Mouse (Mus musculus): ENCODE measurements at regions not wholly inside any gene's neighbourhood (a gene's known extent, or its start where the extent isn't known, plus 50 kb on each side); places are given as distances from the start of the nearest gene placed in this dataset.

DNA sequence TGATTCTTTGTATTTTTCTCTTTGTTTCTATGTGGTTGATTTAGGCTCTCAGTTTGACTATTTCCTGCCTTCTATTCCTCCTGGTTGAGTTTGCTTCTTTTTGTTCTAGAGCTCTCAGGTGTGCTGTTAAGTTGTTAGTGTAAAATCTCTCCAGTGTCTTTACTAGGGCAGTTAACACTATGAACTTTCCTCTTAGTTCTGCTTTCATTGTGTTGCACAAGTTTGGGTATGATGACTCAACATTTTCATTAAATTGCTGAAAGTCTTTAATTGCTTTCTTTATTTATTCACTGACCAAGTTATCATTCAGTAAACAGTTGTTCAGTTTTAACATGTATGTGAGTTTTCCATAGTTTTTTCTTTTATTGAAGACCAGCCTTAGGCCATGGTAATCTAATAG lies 772.9 kb upstream of the Marcks start:
- H3K27me3 ChIP-seq (ENCODE audit: insufficient read depth, low read length) = no peaks in the 10 kb centered on the region
- no peak for DNase-seq (ENCODE audit: low spot score)

DNA sequence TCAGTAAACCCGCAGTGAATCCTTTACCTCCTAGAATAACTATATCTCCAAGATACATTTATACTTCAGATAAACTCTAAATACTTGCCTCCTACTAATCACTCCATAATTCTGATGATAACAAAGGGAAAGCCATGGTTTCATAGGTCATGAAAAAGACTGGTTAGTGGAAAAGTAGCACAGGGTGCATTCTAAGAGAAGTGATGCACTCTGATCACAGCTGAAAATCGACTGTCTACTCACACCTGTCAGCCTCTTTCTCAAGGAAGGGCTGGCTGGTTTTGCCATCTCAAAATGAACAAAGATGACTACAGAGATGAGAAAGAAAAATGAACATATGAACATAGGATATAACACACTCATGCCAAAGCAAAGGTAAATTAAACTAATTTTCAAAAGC lies 769.6 kb upstream of the Marcks start:
- ATAC-seq (ENCODE audit: extremely low read depth, insufficient number of reproducible peaks, low FRiP score, poor library complexity, severe bottlenecking) = no peak
- no peaks in the 10 kb centered on the region for H3K36me3 ChIP-seq (replicated peaks)
- no peaks in the 10 kb centered on the region for H3K9me3 ChIP-seq (replicated peaks)
- H3K27me3 ChIP-seq (ENCODE audit: insufficient read depth, low read length) = no peaks in the 10 kb centered on the region
- no peak overlapping the region for H3K4me3 ChIP-seq (ENCODE audit: low read depth, low read length)
- H3K4me1 ChIP-seq (ENCODE audit: insufficient read depth, low read depth, low read length) = no peaks in the 10 kb centered on the region
- DNase-seq (ENCODE audit: low spot score) = no peak
- no peak for TF ChIP-seq TAL1 (conservative IDR thresholded peaks at IDR 0.05; ENCODE audit: low read depth, low read length)
- no peak for TF ChIP-seq GATA1 (IDR thresholded peaks at IDR 0.05; ENCODE audit: borderline replicate concordance, low read length)
- no peak for TF ChIP-seq POLR2AphosphoS5 (IDR thresholded peaks at IDR 0.05; ENCODE audit: insufficient replicate concordance, low read depth, low read length)
- no peak for TF ChIP-seq GATA2 (IDR thresholded peaks at IDR 0.05; ENCODE audit: borderline replicate concordance, low read depth, low read length)
- TF ChIP-seq CTCF (IDR thresholded peaks at IDR 0.05; ENCODE audit: low read depth, low read length) = no peak

More for the DNA sequence above, 772.9 kb upstream of the Marcks start:
- Histone ChIP-seq H3K4me3 (ENCODE audit: low read depth, low read length) (no peak overlapping the region), H3K9me3 (replicated peaks) (no peaks in the 10 kb centered on the region), H3K4me1 (ENCODE audit: insufficient read depth, low read depth, low read length) (no peaks in the 10 kb centered on the region), H3K36me3 (replicated peaks) (no peaks in the 10 kb centered on the region)
- ATAC-seq (ENCODE audit: extremely low read depth, insufficient number of reproducible peaks, low FRiP score, poor library complexity, severe bottlenecking) = no peak
- TF ChIP-seq TAL1 (conservative IDR thresholded peaks at IDR 0.05; ENCODE audit: low read depth, low read length) (no peak), CTCF (IDR thresholded peaks at IDR 0.05; ENCODE audit: low read depth, low read length) (no peak), POLR2AphosphoS5 (IDR thresholded peaks at IDR 0.05; ENCODE audit: insufficient replicate concordance, low read depth, low read length) (no peak), GATA2 (IDR thresholded peaks at IDR 0.05; ENCODE audit: borderline replicate concordance, low read depth, low read length) (no peak), GATA1 (IDR thresholded peaks at IDR 0.05; ENCODE audit: borderline replicate concordance, low read length) (no peak)

DNA sequence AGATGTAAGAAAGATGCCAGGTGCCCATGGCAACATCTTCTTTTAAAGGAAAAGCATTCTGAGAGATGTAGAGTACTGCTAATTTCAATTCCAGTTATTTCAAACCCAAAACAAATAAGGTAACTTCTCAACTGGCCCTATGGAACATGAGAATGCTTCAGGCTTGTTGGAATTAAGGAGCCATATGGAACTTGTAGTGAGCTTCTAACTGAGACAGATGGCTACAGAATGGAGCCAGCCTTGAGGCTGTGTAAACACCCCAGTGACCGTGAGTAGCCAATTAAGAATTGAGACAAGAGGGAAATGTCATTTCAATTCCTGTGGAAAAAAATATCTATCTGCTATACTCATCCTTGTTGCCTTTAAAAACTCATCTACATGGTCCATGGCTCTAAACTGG lies 769.0 kb upstream of the Marcks start:
- H3K4me1 ChIP-seq (ENCODE audit: insufficient read depth, low read depth, low read length) = no peaks in the 10 kb centered on the region
- no peaks in the 10 kb centered on the region for H3K27me3 ChIP-seq (ENCODE audit: insufficient read depth, low read length)
- H3K9me3 ChIP-seq (replicated peaks) = no peaks in the 10 kb centered on the region
- DNase-seq (ENCODE audit: low spot score) (no peak), ATAC-seq (ENCODE audit: extremely low read depth, insufficient number of reproducible peaks, low FRiP score, poor library complexity, severe bottlenecking) (no peak)
- H3K4me3 ChIP-seq (ENCODE audit: low read depth, low read length) = no peak overlapping the region
- H3K36me3 ChIP-seq (replicated peaks) = no peaks in the 10 kb centered on the region
- TF ChIP-seq CTCF (IDR thresholded peaks at IDR 0.05; ENCODE audit: low read depth, low read length) (no peak), POLR2AphosphoS5 (IDR thresholded peaks at IDR 0.05; ENCODE audit: insufficient replicate concordance, low read depth, low read length) (no peak), TAL1 (conservative IDR thresholded peaks at IDR 0.05; ENCODE audit: low read depth, low read length) (no peak)

DNA sequence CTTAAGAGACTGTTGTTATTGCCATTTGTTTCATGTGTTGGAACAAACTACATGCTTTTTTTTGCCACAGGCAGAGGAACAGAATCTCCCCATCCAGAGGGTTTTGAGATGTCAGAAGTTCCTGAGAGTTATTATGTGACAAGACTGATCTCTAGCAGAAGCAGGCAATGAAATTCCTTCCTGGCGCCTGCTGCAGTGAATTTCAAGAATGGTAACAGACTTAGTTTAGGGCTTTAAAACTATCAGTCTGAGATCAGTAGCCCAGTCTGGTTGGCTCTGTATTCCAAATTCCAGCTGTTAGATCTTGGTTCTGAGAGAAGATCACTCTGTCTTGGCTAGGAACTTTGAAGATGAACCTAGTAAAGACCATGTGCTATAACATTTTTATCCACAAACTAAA lies 749.2 kb upstream of the Marcks start:
- H3K27me3 ChIP-seq (ENCODE audit: insufficient read depth, low read length) = no peaks in the 10 kb centered on the region
- DNase-seq (ENCODE audit: low spot score) = no peak
- no peaks in the 10 kb centered on the region for H3K9me3 ChIP-seq (replicated peaks)
- TF ChIP-seq GATA1 (IDR thresholded peaks at IDR 0.05; ENCODE audit: borderline replicate concordance, low read length) (no peak), CTCF (IDR thresholded peaks at IDR 0.05; ENCODE audit: low read depth, low read length) (no peak), POLR2AphosphoS5 (IDR thresholded peaks at IDR 0.05; ENCODE audit: insufficient replicate concordance, low read depth, low read length) (no peak), TAL1 (conservative IDR thresholded peaks at IDR 0.05; ENCODE audit: low read depth, low read length) (no peak), GATA2 (IDR thresholded peaks at IDR 0.05; ENCODE audit: borderline replicate concordance, low read depth, low read length) (no peak)
- H3K36me3 ChIP-seq (replicated peaks) = no peaks in the 10 kb centered on the region
- no peak for ATAC-seq (ENCODE audit: extremely low read depth, insufficient number of reproducible peaks, low FRiP score, poor library complexity, severe bottlenecking)
- H3K4me3 ChIP-seq (ENCODE audit: low read depth, low read length) = no peak overlapping the region
- H3K4me1 ChIP-seq (ENCODE audit: insufficient read depth, low read depth, low read length) = no peaks in the 10 kb centered on the region

DNA sequence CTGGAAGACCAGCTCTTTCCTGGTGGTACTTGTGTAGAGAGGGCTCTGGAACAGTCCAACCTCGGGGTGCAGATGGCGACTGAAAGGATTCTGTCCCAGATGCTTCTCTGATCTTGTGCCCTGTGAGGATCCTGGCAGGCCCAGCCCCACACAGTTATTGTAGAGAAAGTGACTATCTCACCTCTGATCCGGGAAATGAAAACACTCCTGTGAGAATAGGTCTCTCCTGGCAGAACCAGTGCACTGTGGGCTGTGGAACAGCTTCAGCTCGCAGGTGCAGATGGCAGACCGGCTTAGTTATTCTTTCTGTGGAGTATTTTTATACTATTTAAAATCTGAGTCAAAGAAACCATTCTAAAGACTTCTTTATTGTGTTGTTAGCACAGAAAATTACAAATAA lies 742.1 kb upstream of the Marcks start:
- no peaks in the 10 kb centered on the region for H3K27me3 ChIP-seq (ENCODE audit: insufficient read depth, low read length)
- no peaks in the 10 kb centered on the region for H3K4me1 ChIP-seq (ENCODE audit: insufficient read depth, low read depth, low read length)
- H3K9me3 ChIP-seq (replicated peaks) = no peaks in the 10 kb centered on the region
- ATAC-seq (ENCODE audit: extremely low read depth, insufficient number of reproducible peaks, low FRiP score, poor library complexity, severe bottlenecking) (no peak), DNase-seq (ENCODE audit: low spot score) (no peak)
- TF ChIP-seq GATA2 (IDR thresholded peaks at IDR 0.05; ENCODE audit: borderline replicate concordance, low read depth, low read length) (no peak), GATA1 (IDR thresholded peaks at IDR 0.05; ENCODE audit: borderline replicate concordance, low read length) (no peak), CTCF (IDR thresholded peaks at IDR 0.05; ENCODE audit: low read depth, low read length) (no peak), POLR2AphosphoS5 (IDR thresholded peaks at IDR 0.05; ENCODE audit: insufficient replicate concordance, low read depth, low read length) (no peak), TAL1 (conservative IDR thresholded peaks at IDR 0.05; ENCODE audit: low read depth, low read length) (no peak)
- H3K4me3 ChIP-seq (ENCODE audit: low read depth, low read length) = no peak overlapping the region
- no peaks in the 10 kb centered on the region for H3K36me3 ChIP-seq (replicated peaks)

DNA sequence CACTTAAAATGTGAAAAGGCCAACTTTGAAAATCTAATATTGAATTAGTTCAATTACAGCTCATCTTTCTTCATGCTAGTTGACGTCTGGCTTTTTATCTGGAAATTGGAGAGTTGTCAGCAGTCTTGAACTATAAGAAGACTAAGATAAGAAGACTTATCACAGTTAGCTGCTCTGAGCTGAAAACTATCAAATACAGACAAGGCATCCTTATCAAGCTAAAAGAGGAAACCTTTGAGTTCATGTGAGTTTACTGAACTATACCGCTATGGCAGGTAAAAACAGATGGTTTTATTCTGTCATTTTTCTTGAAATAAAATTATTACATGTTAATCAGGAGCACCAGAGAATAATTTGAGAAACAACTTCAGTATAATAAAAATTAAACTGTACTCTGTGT lies 735.2 kb upstream of the Marcks start:
- Histone ChIP-seq H3K27me3 (ENCODE audit: insufficient read depth, low read length) (no peaks in the 10 kb centered on the region), H3K4me3 (ENCODE audit: low read depth, low read length) (no peak overlapping the region), H3K4me1 (ENCODE audit: insufficient read depth, low read depth, low read length) (no peaks in the 10 kb centered on the region), H3K9me3 (replicated peaks) (no peaks in the 10 kb centered on the region), H3K36me3 (replicated peaks) (no peaks in the 10 kb centered on the region)
- TF ChIP-seq GATA1 (IDR thresholded peaks at IDR 0.05; ENCODE audit: borderline replicate concordance, low read length) = no peak
- no peak for TF ChIP-seq POLR2AphosphoS5 (IDR thresholded peaks at IDR 0.05; ENCODE audit: insufficient replicate concordance, low read depth, low read length)
- no peak for TF ChIP-seq GATA2 (IDR thresholded peaks at IDR 0.05; ENCODE audit: borderline replicate concordance, low read depth, low read length)
- no peak for TF ChIP-seq CTCF (IDR thresholded peaks at IDR 0.05; ENCODE audit: low read depth, low read length)
- TF ChIP-seq TAL1 (conservative IDR thresholded peaks at IDR 0.05; ENCODE audit: low read depth, low read length) = no peak
- DNase-seq (ENCODE audit: low spot score) = no peak
- ATAC-seq (ENCODE audit: extremely low read depth, insufficient number of reproducible peaks, low FRiP score, poor library complexity, severe bottlenecking) = no peak

DNA sequence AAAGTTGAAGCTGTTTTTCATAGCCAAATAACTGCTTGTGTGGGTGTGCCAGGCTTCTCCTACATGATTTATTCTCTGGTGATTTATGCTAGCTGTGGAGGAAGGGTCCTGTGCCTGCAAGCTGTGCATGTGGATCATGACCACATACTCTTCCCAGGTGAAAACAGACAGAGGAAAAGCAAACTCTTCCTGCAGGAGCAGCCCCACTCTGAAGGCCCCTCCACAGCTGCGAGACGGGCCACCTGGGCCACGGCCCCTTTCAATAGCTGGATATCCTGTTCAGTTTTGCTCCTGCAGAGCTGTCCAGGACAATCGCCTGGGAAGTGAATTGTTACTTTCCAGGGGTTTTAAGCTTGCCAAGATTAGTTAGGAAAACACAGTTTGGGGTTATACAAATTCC lies 722.3 kb upstream of the Marcks start:
- ATAC-seq (ENCODE audit: extremely low read depth, insufficient number of reproducible peaks, low FRiP score, poor library complexity, severe bottlenecking) (no peak), DNase-seq (ENCODE audit: low spot score) (no peak)
- Histone ChIP-seq H3K36me3 (replicated peaks) (no peaks in the 10 kb centered on the region), H3K9me3 (replicated peaks) (no peaks in the 10 kb centered on the region), H3K4me3 (ENCODE audit: low read depth, low read length) (no peak overlapping the region), H3K27me3 (ENCODE audit: insufficient read depth, low read length) (no peaks in the 10 kb centered on the region), H3K4me1 (ENCODE audit: insufficient read depth, low read depth, low read length) (no peaks in the 10 kb centered on the region)
- no peak for TF ChIP-seq POLR2AphosphoS5 (IDR thresholded peaks at IDR 0.05; ENCODE audit: insufficient replicate concordance, low read depth, low read length)
- no peak for TF ChIP-seq GATA1 (IDR thresholded peaks at IDR 0.05; ENCODE audit: borderline replicate concordance, low read length)
- TF ChIP-seq TAL1 (conservative IDR thresholded peaks at IDR 0.05; ENCODE audit: low read depth, low read length) = no peak

Data from G1E (cell line).